Mouse (Mus musculus) layer of hippocampus, adult 2 months (tissue): Measurements from ENCODE around the gene Gm43951. TPM values are rescaled to one million over a fixed set of nuclear protein-coding genes. Genes with fewer than 3 reads are reported as not detected.
"Not testable (repeated sequence)": the region's sequence is repeated elsewhere in the genome, so short reads cannot be mapped to it uniquely, and the experiment has no call there.

Experiments
- DNase-seq, 2 experiments: peaks; one replicate each; pipeline ENCODE4 v3.0.0; 2022; ENCODE audit warnings: low spot score in 2 of 2
- H3K27ac ChIP-seq: fragments of 200-600 bp; 2 replicates; pipeline ENCODE4 v1.8.1; 2022
- H3K4me3 ChIP-seq: fragments of 200-600 bp; 2 replicates; pipeline ENCODE4 v1.8.1; 2022; ENCODE audit warnings: mild to moderate bottlenecking
- CTCF ChIP-seq: fragments of 200-600 bp; conservative IDR thresholded peaks from 2 replicates; pipeline ENCODE4 v1.8.1; 2022; ENCODE audit warnings: antibody characterized with exemption, mild to moderate bottlenecking, moderate library complexity
- total RNA-seq, 2 experiments: library from RNA; stranded (reverse); gene quantifications; 2 replicates each; pipeline ENCODE4 v1.2.3; 2021

Gm43951 gene
- total RNA-seq, 2 experiments from 2014 or later = 11.0 to 14.1 TPM

- no peak overlapping the region for H3K27ac ChIP-seq
- no peak for TF ChIP-seq CTCF
- H3K4me3 ChIP-seq = no peak overlapping the region
- no peak for DNase-seq
Observed at GRCm38 (mm10) chr11:72181136-72181535, 25.5 kb downstream of the Gm43951 start.

- Histone ChIP-seq H3K4me3 (no peak overlapping the region), H3K27ac (no peak overlapping the region)
- DNase-seq = no peak
- TF ChIP-seq CTCF = no peak
Observed at GRCm38 (mm10) chr11:72180556-72180955, 26.1 kb downstream of the Gm43951 start.

GRCm38 (mm10) chr11:72176553-72176952 is 30.1 kb downstream of the Gm43951 start:
- no peak overlapping the region for H3K4me3 ChIP-seq
- peak overlapping the region; percentile 43; the same call in 1 of the 2 replicates for H3K27ac ChIP-seq
- DNase-seq = no peak
- TF ChIP-seq CTCF = no peak

GRCm38 (mm10) chr11:72175966-72176365 is 30.7 kb downstream of the Gm43951 start:
- peak overlapping the region; percentile 43; the same call in 1 of the 2 replicates for H3K27ac ChIP-seq
- no peak for DNase-seq
- TF ChIP-seq CTCF = no peak
- no peak overlapping the region for H3K4me3 ChIP-seq

- H3K4me3 ChIP-seq = no peak overlapping the region
- no peak overlapping the region for H3K27ac ChIP-seq
- no peak for DNase-seq
- TF ChIP-seq CTCF = no peak
Observed at GRCm38 (mm10) chr11:72174721-72175120, 31.9 kb downstream of the Gm43951 start.

GRCm38 (mm10) chr11:72173506-72173905 is 33.1 kb downstream of the Gm43951 start:
- TF ChIP-seq CTCF = no peak
- Histone ChIP-seq H3K27ac (no peak overlapping the region), H3K4me3 (no peak overlapping the region)
- no peak for DNase-seq

- H3K27ac ChIP-seq, DNase-seq, H3K4me3 ChIP-seq: not testable (repeated sequence)
Observed at GRCm38 (mm10) chr11:72171906-72172305, 34.7 kb downstream of the Gm43951 start.

- Histone ChIP-seq H3K27ac (no peak overlapping the region), H3K4me3 (no peak overlapping the region)
- no peak for DNase-seq
- TF ChIP-seq CTCF = no peak
Observed at GRCm38 (mm10) chr11:72169871-72170270, 36.8 kb downstream of the Gm43951 start.

- no peak overlapping the region for H3K4me3 ChIP-seq
- DNase-seq = no peak
- no peak for TF ChIP-seq CTCF
- no peak overlapping the region for H3K27ac ChIP-seq
Observed at GRCm38 (mm10) chr11:72163198-72163597, 43.4 kb downstream of the Gm43951 start.

- no peak for DNase-seq
Observed at GRCm38 (mm10) chr11:72156624-72157023, 50.0 kb downstream of the Gm43951 start.

GRCm38 (mm10) chr11:72155981-72156428 is 50.6 kb downstream of the Gm43951 start:
- Histone ChIP-seq H3K27ac (peak overlapping the region; percentile 85), H3K4me3 (no peak overlapping the region)
- no peak for TF ChIP-seq CTCF
- DNase-seq = no peak

More at GRCm38 (mm10) chr11:72156624-72157023, 50.0 kb downstream of the Gm43951 start:
- Histone ChIP-seq H3K4me3 (no peak overlapping the region), H3K27ac (no peak overlapping the region)
- no peak for TF ChIP-seq CTCF

- peak; percentile 19; the same call in 1 of the 2 replicates for TF ChIP-seq CTCF
- Histone ChIP-seq H3K4me3 (no peak overlapping the region), H3K27ac (peak overlapping the region; percentile 85)
- DNase-seq = peak; percentile 72 to 80
Observed at GRCm38 (mm10) chr11:72155186-72155980, 51.3 kb downstream of the Gm43951 start.

Other genes with a start within 250 kb of the Gm43951 start
- not detected for gene Aipl1, start 169.3 kb downstream of the Gm43951 start, total RNA-seq
- under 1 TPM; 0.90 to 0.93 TPM for gene Pimreg, start 164.8 kb downstream of the Gm43951 start, total RNA-seq
- 10 to 100 TPM; 29.3 to 30.0 TPM for gene Pitpnm3, start 71.1 kb downstream of the Gm43951 start, total RNA-seq
- 10 to 100 TPM; 28.9 to 31.1 TPM for gene 4933427D14Rik, start 619 bp upstream of the Gm43951 start, total RNA-seq
- 10 to 100 TPM; 30.8 to 31.1 TPM for gene Txndc17, start 707 bp upstream of the Gm43951 start, total RNA-seq
- gene Med31, start 8.8 kb upstream of the Gm43951 start, total RNA-seq = 10 to 100 TPM; 14.5 to 14.6 TPM
- 1 to 10 TPM; 6.6 to 7.5 TPM for gene Slc13a5, start 60.4 kb upstream of the Gm43951 start, total RNA-seq
- gene Xaf1, start 94.8 kb upstream of the Gm43951 start, total RNA-seq = 1 to 10 TPM; 4.2 to 5.2 TPM
- not detected for gene Fbxo39, start 107.6 kb upstream of the Gm43951 start, total RNA-seq
- 1 to 10 TPM; 2.0 to 3.3 TPM for gene Tekt1, start 155.6 kb upstream of the Gm43951 start, total RNA-seq
- 1 to 10 TPM; 2.2 to 3.8 TPM for gene Smtnl2, start 204.9 kb upstream of the Gm43951 start, total RNA-seq
- not detected for gene Ggt6, start 228.7 kb upstream of the Gm43951 start, total RNA-seq
- 10 to 100 TPM; 55.7 to 56.2 TPM for gene Mybbp1a, start 234.5 kb upstream of the Gm43951 start, total RNA-seq